Mouse (Mus musculus) embryonic facial prominence, embryonic 12.5 days (tissue): Measurements from ENCODE around the gene Gm10271. TPM values are rescaled to one million over a fixed set of nuclear protein-coding genes. Genes with fewer than 3 reads are reported as not detected.
A peak's percentile ranks its signal among the peaks of the same experiment; 100 is the strongest.

ENCODE experiments used
- ATAC-seq: fragments of 200-750 bp; cut with Nextera tagmentation; 2 replicates; pipeline ENCODE4 v1.8.0; 2017; ENCODE audit not compliant: insufficient number of reproducible peaks, insufficient read depth, low FRiP score, low TSS enrichment
- H3K27ac ChIP-seq: fragments of 300-500 bp; sonication (generic); 2 replicates; pipeline ENCODE4 v1.5.1; 2016; ENCODE audit warnings: mild to moderate bottlenecking
- H3K27me3 ChIP-seq: fragments of 300-500 bp; sonication (generic); 2 replicates; pipeline ENCODE4 v1.6.1; 2016; ENCODE audit warnings: mild to moderate bottlenecking, moderate library complexity
- H3K36me3 ChIP-seq: fragments of 300-500 bp; sonication (generic); 2 replicates; pipeline ENCODE4 v1.6.1; 2016; ENCODE audit warnings: mild to moderate bottlenecking
- H3K4me1 ChIP-seq: fragments of 300-500 bp; sonication (generic); 2 replicates; pipeline ENCODE4 v1.6.1; 2016
- H3K4me2 ChIP-seq: fragments of 300-500 bp; sonication (generic); replicated peaks from 2 replicates; pipeline ENCODE4 v1.6.1; 2016; ENCODE audit warnings: mild to moderate bottlenecking, moderate library complexity
- H3K4me3 ChIP-seq: fragments of 300-500 bp; sonication (generic); 2 replicates; pipeline ENCODE4 v1.5.1; 2016; ENCODE audit warnings: mild to moderate bottlenecking
- H3K9ac ChIP-seq: fragments of 300-500 bp; sonication (generic); 2 replicates; pipeline ENCODE4 v1.6.1; 2016; ENCODE audit warnings: mild to moderate bottlenecking, moderate library complexity
- H3K9me3 ChIP-seq: fragments of 300-500 bp; sonication (generic); 2 replicates; pipeline ENCODE4 v1.6.1; 2016; ENCODE audit warnings: mild to moderate bottlenecking, moderate library complexity
- WGBS: fragments of 180-500 bp; shearing (Covaris S2); methylation state at CpG from one replicate; pipeline ENCODE4 v1.1.7; 2016; 5-methylcytosine and 5-hydroxymethylcytosine counted together
- polyA plus RNA-seq: library from polyadenylated mRNA; unstranded; fragments of >200 nt; fragmentation: Nextera tagmentation; extraction: Ambion mirVana; gene quantifications from 2 replicates; pipeline ENCODE4 v1.2.1, GENCODE M21; 2016

Gene Gm10271
- polyA plus RNA-seq, 1 experiment from 2014 or later, result not detected

DNA sequence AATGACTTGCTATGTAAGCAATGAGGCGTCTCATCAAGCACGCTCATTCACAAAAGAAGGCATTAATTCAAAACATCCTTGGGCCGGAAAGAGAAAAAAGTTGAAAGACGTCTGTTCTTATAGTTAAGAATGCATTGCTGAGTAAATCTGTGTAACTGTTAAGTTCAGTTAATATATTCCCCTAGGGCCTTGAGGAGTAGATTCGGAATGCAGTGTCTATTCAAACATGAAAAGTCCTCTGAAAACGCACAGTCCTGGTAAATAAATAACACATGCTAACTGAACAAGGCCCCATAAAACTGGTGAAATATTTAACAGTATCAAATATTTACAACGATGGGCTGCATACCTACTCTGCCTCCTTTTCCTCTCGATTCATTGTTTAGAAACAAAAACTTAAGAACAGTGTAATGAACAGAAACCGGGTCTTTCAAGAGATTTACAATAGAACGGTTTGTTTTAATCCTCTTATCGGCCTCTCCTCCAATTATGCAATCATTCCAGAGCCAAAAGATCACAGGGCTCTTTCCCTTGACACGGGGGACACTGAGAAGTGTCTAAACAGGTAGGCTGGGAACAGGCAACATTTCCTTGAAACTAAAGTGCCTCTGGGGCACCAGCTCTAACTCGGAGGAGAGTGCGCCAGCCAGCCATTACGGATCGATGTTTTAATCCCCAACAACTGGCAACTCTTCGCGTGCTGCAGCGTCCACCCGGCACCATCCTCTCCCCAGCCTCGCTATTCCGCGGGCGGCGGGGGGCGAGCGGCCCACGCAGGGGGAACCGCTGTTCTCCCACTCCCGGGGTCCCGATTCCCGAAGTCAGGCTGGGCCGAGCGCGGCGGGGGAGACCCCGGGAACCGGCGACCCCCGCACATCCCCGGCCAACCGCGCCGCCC is 23.0 kb downstream of the Gm10271 start:
- Histone ChIP-seq H3K27me3 (no peaks in the 10 kb centered on the region), H3K9me3 (no peaks in the 10 kb centered on the region), H3K36me3 (no peaks in the 10 kb centered on the region), H3K9ac (peak overlapping the region; percentile 81), H3K4me2 (peak overlapping the region; percentile 62), H3K4me3 (peak overlapping the region; percentile 80), H3K4me1 (peaks cover 9% of the 10 kb centered on the region), H3K27ac (peak overlapping the region; percentile 88)
- ATAC-seq, result peak; percentile 31; the same call in 1 of the 2 replicates
- WGBS, result 1% methylated on average over 44 of the region's 44 CpGs

DNA sequence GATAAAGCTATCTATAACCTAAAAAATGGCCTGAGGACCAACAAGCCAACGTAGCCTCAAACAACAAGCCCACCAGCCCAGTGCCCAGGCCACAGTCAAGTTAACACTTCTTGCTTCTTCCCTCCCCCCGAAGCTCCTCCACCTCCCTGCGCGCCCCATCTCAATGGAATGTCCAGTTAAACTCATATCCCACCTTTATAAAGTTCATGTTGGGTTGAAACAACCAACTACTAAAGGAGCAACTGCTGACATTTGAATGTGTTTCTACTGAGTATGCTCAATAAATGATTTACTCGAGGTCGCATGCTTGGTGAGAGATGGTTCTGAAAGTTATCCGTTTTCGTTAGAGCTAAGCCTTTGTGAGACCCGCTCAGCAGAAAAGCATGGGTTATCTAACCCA is 24.0 kb downstream of the Gm10271 start:
- Histone ChIP-seq H3K4me3 (peak overlapping the region; percentile 80), H3K9me3 (no peaks in the 10 kb centered on the region), H3K36me3 (no peaks in the 10 kb centered on the region), H3K27ac (no peak overlapping the region), H3K27me3 (no peaks in the 10 kb centered on the region), H3K9ac (no peak overlapping the region), H3K4me2 (peak overlapping the region; percentile 62), H3K4me1 (peaks cover 9% of the 10 kb centered on the region)
- WGBS, result 82% methylated on average over 9 of the region's 9 CpGs
- no peak for ATAC-seq

DNA sequence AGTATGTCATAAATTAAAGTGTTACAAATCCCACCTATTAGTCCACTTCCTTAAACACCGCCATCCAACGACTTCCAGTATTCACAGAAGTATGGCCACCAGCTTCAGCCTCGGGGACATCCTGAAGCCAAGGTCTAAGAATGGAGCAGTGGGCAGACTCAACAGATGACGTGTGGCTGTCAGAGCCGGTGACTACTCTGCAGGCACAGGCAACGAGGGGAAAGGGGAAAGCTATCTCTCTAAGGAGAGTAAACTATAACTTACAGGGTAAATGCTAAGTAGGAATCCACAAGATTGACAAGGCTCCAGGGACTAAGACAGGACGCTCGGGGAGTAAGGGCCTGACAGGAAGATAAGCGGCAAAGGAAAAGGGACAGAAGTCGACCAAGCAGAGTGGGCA is 27.5 kb downstream of the Gm10271 start:
- Histone ChIP-seq H3K4me2 (no peak overlapping the region), H3K4me1 (peaks cover 9% of the 10 kb centered on the region), H3K9ac (no peak overlapping the region), H3K27me3 (no peaks in the 10 kb centered on the region), H3K27ac (no peak overlapping the region), H3K36me3 (peaks cover 10% of the 10 kb centered on the region), H3K9me3 (no peaks in the 10 kb centered on the region; the same call in 1 of the 2 replicates), H3K4me3 (no peak overlapping the region)
- WGBS, result 70% methylated on average over 10 of the region's 10 CpGs
- ATAC-seq, result no peak

- H3K4me3 ChIP-seq, result no peak overlapping the region
- no peaks in the 10 kb centered on the region; the same call in 1 of the 2 replicates for H3K9me3 ChIP-seq
- no peak for ATAC-seq
These were observed 28.3 kb downstream of the Gm10271 start for GRCm38 (mm10) chr10:116944144-116944543.

GRCm38 (mm10) chr10:116943025-116943424 is 29.4 kb downstream of the Gm10271 start:
- H3K27me3 ChIP-seq, result no peaks in the 10 kb centered on the region
- no peak for ATAC-seq
- no peak overlapping the region for H3K9ac ChIP-seq
- no peaks in the 10 kb centered on the region; the same call in 1 of the 2 replicates for H3K9me3 ChIP-seq
- H3K36me3 ChIP-seq, result peaks cover 20% of the 10 kb centered on the region
- WGBS, result 92% methylated on average over 6 of the region's 6 CpGs
- no peak overlapping the region for H3K27ac ChIP-seq
- no peak overlapping the region for H3K4me2 ChIP-seq
- no peak overlapping the region for H3K4me3 ChIP-seq
- H3K4me1 ChIP-seq, result 0 out of 2 replicates have a peak, but pooled peaks cover 3% of the 10 kb centered on the region

More at GRCm38 (mm10) chr10:116944144-116944543, 28.3 kb downstream of the Gm10271 start:
- H3K9ac ChIP-seq, result no peak overlapping the region
- peaks cover 11% of the 10 kb centered on the region for H3K36me3 ChIP-seq
- H3K27ac ChIP-seq, result no peak overlapping the region
- peaks cover 9% of the 10 kb centered on the region for H3K4me1 ChIP-seq
- H3K4me2 ChIP-seq, result no peak overlapping the region
- no peaks in the 10 kb centered on the region for H3K27me3 ChIP-seq
- WGBS, result 86% methylated on average over 3 of the region's 3 CpGs

DNA sequence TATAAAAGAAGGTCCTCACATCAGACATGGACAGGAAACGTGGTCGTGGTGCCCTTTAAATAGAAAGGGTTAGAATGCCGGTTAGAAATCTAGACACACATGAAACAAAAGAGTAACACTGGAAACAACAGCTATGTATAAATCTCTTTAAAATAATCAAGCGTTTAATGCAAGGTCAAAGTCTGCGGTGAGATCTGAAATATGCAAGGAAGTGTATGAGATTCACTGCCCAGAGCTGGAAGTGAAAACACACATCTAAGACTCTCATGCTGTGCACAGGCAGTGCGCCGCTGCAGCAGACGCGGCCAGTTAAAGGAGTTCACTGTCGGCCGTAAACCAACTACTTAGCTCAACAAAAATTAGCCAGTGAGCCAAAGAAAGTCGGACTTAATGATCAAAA is 37.4 kb downstream of the Gm10271 start:
- H3K9me3 ChIP-seq, result no peaks in the 10 kb centered on the region
- peaks cover 47% of the 10 kb centered on the region for H3K36me3 ChIP-seq
- no peak for ATAC-seq
- no peak overlapping the region for H3K4me3 ChIP-seq
- no peak overlapping the region for H3K27ac ChIP-seq
- no peaks in the 10 kb centered on the region for H3K27me3 ChIP-seq
- no peaks in the 10 kb centered on the region for H3K4me1 ChIP-seq
- 79% methylated on average over 12 of the region's 12 CpGs for WGBS
- no peak overlapping the region for H3K4me2 ChIP-seq
- H3K9ac ChIP-seq, result no peak overlapping the region

DNA sequence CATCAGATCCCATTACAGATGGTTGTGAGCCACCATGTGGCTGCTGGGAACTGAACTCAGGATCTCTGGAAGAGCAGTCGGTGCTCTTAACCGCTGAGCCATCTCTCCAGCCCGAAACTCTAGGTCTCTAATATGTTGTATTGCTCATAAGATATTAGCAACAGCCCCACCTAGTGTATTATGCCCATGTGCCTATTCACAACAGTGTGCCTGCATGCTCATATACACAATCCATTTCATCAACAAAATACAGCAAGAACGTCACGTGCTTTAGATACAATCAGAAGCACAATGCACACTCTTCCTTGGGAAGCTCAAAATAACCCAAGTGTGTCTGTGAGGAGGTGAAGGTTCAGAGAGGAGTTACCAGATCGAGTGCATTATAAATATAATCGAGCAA is 38.6 kb downstream of the Gm10271 start:
- Histone ChIP-seq H3K9ac (no peak overlapping the region), H3K9me3 (no peaks in the 10 kb centered on the region), H3K27me3 (no peaks in the 10 kb centered on the region), H3K27ac (no peak overlapping the region), H3K36me3 (peaks cover 44% of the 10 kb centered on the region), H3K4me3 (no peak overlapping the region), H3K4me2 (no peak overlapping the region), H3K4me1 (no peaks in the 10 kb centered on the region)
- WGBS, result 90% methylated on average over 7 of the region's 7 CpGs
- no peak for ATAC-seq

- Histone ChIP-seq H3K4me2 (no peak overlapping the region), H3K9ac (no peak overlapping the region), H3K27me3 (no peaks in the 10 kb centered on the region), H3K4me3 (no peak overlapping the region), H3K4me1 (no peaks in the 10 kb centered on the region), H3K36me3 (peaks cover 35% of the 10 kb centered on the region), H3K27ac (no peak overlapping the region), H3K9me3 (no peaks in the 10 kb centered on the region)
- ATAC-seq, result no peak
- 88% methylated on average over 13 of the region's 13 CpGs for WGBS
These were observed 40.0 kb downstream of the Gm10271 start for GRCm38 (mm10) chr10:116932418-116932817.

GRCm38 (mm10) chr10:116931497-116932179 is 40.8 kb downstream of the Gm10271 start:
- Histone ChIP-seq H3K27me3 (no peaks in the 10 kb centered on the region), H3K4me3 (no peak overlapping the region), H3K9me3 (no peaks in the 10 kb centered on the region), H3K4me2 (no peak overlapping the region), H3K4me1 (no peaks in the 10 kb centered on the region), H3K36me3 (peaks cover 35% of the 10 kb centered on the region), H3K27ac (no peak overlapping the region), H3K9ac (no peak overlapping the region)
- ATAC-seq, result no peak
- 88% methylated on average over 15 of the region's 15 CpGs for WGBS

DNA sequence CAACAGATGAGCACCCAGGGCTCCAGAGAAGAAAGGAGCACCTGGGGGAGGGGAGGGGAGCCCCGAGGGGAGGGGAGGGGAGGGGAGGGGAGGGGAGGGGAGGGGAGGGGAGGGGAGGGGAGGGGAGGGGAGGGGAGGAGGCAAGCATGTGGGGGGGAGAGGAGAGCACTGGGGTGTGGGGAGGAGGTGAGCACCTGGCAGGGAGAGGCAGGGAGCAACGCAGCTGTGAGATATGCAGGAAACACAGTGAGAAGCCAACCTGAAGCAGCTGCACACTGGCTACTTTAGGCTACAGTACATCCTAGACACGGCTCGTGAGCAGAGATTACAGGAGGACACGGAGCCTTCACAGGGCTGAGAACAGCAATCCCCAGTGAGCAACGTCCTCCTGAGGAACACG is 41.5 kb downstream of the Gm10271 start:
- ATAC-seq, result no peak
- H3K4me2 ChIP-seq, result no peak overlapping the region
- no peaks in the 10 kb centered on the region for H3K4me1 ChIP-seq
- no peaks in the 10 kb centered on the region for H3K9me3 ChIP-seq
- no peak overlapping the region for H3K27ac ChIP-seq
- no peak overlapping the region for H3K4me3 ChIP-seq
- WGBS, result 83% methylated on average over 6 of the region's 7 CpGs
- H3K36me3 ChIP-seq, result peaks cover 31% of the 10 kb centered on the region
- no peak overlapping the region for H3K9ac ChIP-seq
- no peaks in the 10 kb centered on the region for H3K27me3 ChIP-seq

- 85% methylated on average over 7 of the region's 7 CpGs for WGBS
- Histone ChIP-seq H3K4me1 (no peaks in the 10 kb centered on the region), H3K9ac (no peak overlapping the region), H3K27me3 (no peaks in the 10 kb centered on the region), H3K4me2 (no peak overlapping the region), H3K36me3 (peaks cover 32% of the 10 kb centered on the region), H3K27ac (no peak overlapping the region), H3K9me3 (no peaks in the 10 kb centered on the region), H3K4me3 (no peak overlapping the region)
- no peak for ATAC-seq
These were observed 41.9 kb downstream of the Gm10271 start for GRCm38 (mm10) chr10:116930506-116930905.

GRCm38 (mm10) chr10:116928826-116929225 is 43.6 kb downstream of the Gm10271 start:
- no peak for ATAC-seq
- Histone ChIP-seq H3K27me3 (no peaks in the 10 kb centered on the region), H3K9me3 (no peaks in the 10 kb centered on the region), H3K9ac (no peak overlapping the region), H3K4me2 (no peak overlapping the region), H3K4me3 (no peak overlapping the region), H3K4me1 (no peaks in the 10 kb centered on the region), H3K27ac (no peak overlapping the region), H3K36me3 (peaks cover 41% of the 10 kb centered on the region)
- 92% methylated on average over 3 of the region's 3 CpGs for WGBS
